Mouse (Mus musculus) retina, embryonic 14.5 days (tissue): ENCODE measurements around the gene Pcdh15.

ENCODE experiments used
- DNase-seq: peaks from one replicate; pipeline ENCODE4 v3.0.0-alpha.2; 2015; ENCODE audit warnings: low spot score

Gene Pcdh15

GRCm38 (mm10) chr10:74569603-74570002, 1470.5 kb downstream of the Pcdh15 start:
- DNase-seq: no peak

DNA sequence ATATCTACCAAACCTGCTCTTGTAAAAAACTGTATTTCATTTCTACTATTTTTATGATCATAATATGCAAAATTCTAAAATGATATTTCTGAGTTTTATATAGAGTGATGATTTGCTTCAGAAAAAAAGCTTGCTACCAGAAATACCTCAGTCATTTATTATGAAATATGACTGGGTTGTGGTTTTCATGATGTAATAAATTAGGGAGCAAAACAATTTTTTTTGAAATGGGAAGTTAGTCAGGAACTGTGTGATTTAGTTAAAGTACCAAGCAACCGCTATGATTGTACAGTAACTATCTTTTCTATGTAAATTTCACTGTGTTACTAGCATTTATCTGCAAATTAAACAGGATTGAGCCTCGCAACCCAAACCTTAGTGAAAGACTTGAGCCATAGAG, 1480.8 kb downstream of the Pcdh15 start:
- DNase-seq: no peak

- DNase-seq: no peak
Measured at GRCm38 (mm10) chr10:74591799-74592198, 1492.7 kb downstream of the Pcdh15 start.

DNA sequence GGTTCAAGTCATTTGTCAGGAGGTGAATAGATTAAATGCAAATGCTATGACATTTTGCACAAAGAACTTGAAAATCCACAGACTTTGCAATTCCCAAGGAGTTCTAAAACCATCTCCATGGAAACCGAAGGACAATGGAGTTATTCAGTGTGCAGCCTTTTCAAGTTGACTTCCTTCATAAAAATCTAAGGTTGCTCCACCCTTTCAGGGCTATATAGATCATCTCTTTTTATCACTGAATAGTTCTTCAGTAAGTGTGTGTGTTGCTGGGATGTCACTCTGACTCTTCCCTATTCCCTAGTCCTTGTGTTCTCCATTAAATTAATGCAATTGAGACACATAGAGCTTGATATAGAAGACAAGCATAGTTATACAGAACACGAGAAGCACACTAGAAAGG, 1508.5 kb downstream of the Pcdh15 start:
- DNase-seq: no peak

GRCm38 (mm10) chr10:74621837-74622236, 1522.7 kb downstream of the Pcdh15 start:
- DNase-seq: peak; percentile 32

- DNase-seq: no peak
Measured at GRCm38 (mm10) chr10:74625715-74626114, 1526.6 kb downstream of the Pcdh15 start.

DNA sequence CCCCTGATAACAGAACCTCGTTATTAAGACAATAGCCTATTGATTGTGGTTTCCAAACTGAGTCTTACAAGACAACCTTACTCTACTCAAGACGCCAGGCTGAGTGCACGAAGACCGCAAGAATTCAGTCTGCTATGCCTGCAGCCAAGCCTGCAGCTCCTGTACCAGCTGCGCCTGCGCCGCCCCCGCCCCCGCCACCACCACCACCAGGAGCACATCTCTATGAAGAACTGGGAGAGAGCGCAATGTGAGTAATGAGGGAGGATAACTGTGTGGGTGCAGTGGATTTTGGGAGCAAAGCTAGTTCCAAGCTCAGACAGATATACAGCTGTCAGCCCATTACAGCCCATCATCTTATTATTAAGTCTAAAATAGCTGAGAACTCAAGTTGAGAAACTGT, 1527.5 kb downstream of the Pcdh15 start:
- DNase-seq: no peak

DNA sequence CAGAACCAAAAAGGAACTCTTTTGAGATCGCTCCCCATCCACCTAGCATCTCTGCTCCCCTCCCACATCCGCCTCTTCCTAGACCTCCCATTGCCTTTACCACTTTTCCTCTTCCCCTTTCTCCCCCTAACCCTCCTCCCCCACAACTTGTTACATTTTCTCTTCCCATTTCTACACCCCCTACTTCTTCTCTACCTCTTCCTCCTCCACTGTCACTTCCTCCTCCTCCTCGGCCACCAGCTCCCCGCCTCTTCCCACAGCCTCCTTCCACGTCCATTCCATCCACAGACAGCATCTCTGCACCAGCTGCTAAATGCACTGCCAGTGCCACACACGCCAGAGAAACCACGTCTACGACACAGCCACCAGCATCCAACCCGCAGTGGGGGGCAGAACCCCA, 1532.2 kb downstream of the Pcdh15 start:
- no peak for DNase-seq

GRCm38 (mm10) chr10:74637040-74637439, 1537.9 kb downstream of the Pcdh15 start:
- DNase-seq: no peak

- no peak for DNase-seq
Measured at GRCm38 (mm10) chr10:74642125-74642524, 1543.0 kb downstream of the Pcdh15 start.

GRCm38 (mm10) chr10:74663171-74663570, 1564.0 kb downstream of the Pcdh15 start:
- DNase-seq: no peak

- no peak for DNase-seq
Measured at GRCm38 (mm10) chr10:74680016-74680491, 1580.9 kb downstream of the Pcdh15 start.

DNA sequence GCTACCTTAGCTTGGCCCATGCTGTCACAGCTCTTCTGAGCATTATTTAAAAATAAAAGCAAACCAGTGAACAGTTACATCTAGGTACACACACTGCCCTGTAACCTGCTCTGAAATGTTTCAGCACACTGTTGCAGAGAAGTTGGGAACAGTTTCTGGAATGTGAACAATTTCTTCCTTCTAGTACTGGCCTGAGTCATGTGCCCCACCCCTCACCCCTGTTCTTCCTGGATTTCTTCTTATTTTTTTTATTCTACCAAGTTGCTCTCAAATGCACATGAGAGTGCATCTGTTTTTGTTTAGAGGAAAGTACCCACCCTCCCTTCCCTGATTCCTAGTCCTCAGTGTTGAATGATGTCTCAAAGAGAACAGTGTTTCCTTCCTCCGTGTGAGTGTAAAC, 1581.4 kb downstream of the Pcdh15 start:
- DNase-seq: no peak
